Mouse (Mus musculus): Measurements from ENCODE around the gene Dalrd3. TPM values are rescaled to one million over a fixed set of nuclear protein-coding genes. Genes with fewer than 3 reads are reported as not detected.

The Dalrd3 gene
- polyA plus RNA-seq, 1 experiment from 2014 or later, result 108 TPM

- ATAC-seq (ENCODE audit: insufficient read depth, low FRiP score, low read depth), result no peak
- Histone ChIP-seq H3K4me2 (no peak overlapping the region), H3K36me3 (peaks cover 36% of the 10 kb centered on the region), H3K4me3 (replicated peaks) (no peak overlapping the region), H3K27ac (no peak overlapping the region), H3K4me1 (peaks cover 29% of the 10 kb centered on the region), H3K27me3 (replicated peaks) (no peaks in the 10 kb centered on the region), H3K9ac (no peak overlapping the region), H3K9me3 (no peaks in the 10 kb centered on the region)
- WGBS, result 76% methylated on average over 37 of the region's 37 CpGs
These were observed 5.9 kb downstream of the Dalrd3 start for GRCm38 (mm10) chr9:108575321-108576297.

GRCm38 (mm10) chr9:108577025-108577424 lies 7.3 kb downstream of the Dalrd3 start:
- peaks cover 28% of the 10 kb centered on the region for H3K36me3 ChIP-seq
- H3K27me3 ChIP-seq (replicated peaks), result no peaks in the 10 kb centered on the region
- WGBS, result 31% methylated on average over 6 of the region's 6 CpGs
- no peak for ATAC-seq (ENCODE audit: insufficient read depth, low FRiP score, low read depth)
- peak overlapping the region; percentile 80 for H3K4me2 ChIP-seq
- H3K9me3 ChIP-seq, result no peaks in the 10 kb centered on the region
- H3K4me3 ChIP-seq (replicated peaks), result peak overlapping the region; percentile 77
- H3K9ac ChIP-seq, result no peak overlapping the region
- H3K27ac ChIP-seq, result no peak overlapping the region
- H3K4me1 ChIP-seq, result peaks cover 26% of the 10 kb centered on the region

- under 1% methylated on average over 24 of the region's 24 CpGs for WGBS
- Histone ChIP-seq H3K36me3 (peaks cover 19% of the 10 kb centered on the region), H3K4me1 (peaks cover 26% of the 10 kb centered on the region), H3K27ac (peak overlapping the region; percentile 92), H3K27me3 (replicated peaks) (no peaks in the 10 kb centered on the region), H3K4me2 (peak overlapping the region; percentile 80), H3K4me3 (replicated peaks) (peak overlapping the region; percentile 77), H3K9me3 (no peaks in the 10 kb centered on the region), H3K9ac (peak overlapping the region; percentile 71)
- no peak for ATAC-seq (ENCODE audit: insufficient read depth, low FRiP score, low read depth)
These were observed 8.4 kb downstream of the Dalrd3 start for GRCm38 (mm10) chr9:108577934-108578544.

GRCm38 (mm10) chr9:108578545-108579343 lies 9.1 kb downstream of the Dalrd3 start, which contains the start of gene Wdr6:
Gene Wdr6 (minus strand): TSS chr9:108578739.
- Histone ChIP-seq H3K4me3 (replicated peaks) (peak within 1 kb of the TSS; percentile 77), H3K9ac (peak within 1 kb of the TSS; percentile 71), H3K4me2 (peak within 1 kb of the TSS; percentile 80), H3K27ac (peak within 1 kb of the TSS; percentile 92), H3K27me3 (replicated peaks) (no peaks in the 10 kb centered on the region), H3K4me1 (peaks cover 24% of the 10 kb centered on the region), H3K36me3 (peaks cover 13% of the 10 kb centered on the region), H3K9me3 (no peaks in the 10 kb centered on the region)
- peak; percentile 97 for ATAC-seq (ENCODE audit: insufficient read depth, low FRiP score, low read depth)
- 4% methylated on average over 51 of the region's 51 CpGs for WGBS

- Histone ChIP-seq H3K9ac (peak overlapping the region; percentile 71), H3K27ac (peak overlapping the region; percentile 92), H3K4me2 (peak overlapping the region; percentile 80), H3K4me1 (peaks cover 24% of the 10 kb centered on the region), H3K27me3 (replicated peaks) (no peaks in the 10 kb centered on the region), H3K9me3 (no peaks in the 10 kb centered on the region), H3K36me3 (peaks cover 13% of the 10 kb centered on the region), H3K4me3 (replicated peaks) (peak overlapping the region; percentile 77)
- ATAC-seq (ENCODE audit: insufficient read depth, low FRiP score, low read depth), result no peak
- WGBS, result 53% methylated on average over 5 of the region's 5 CpGs
These were observed 9.6 kb downstream of the Dalrd3 start for GRCm38 (mm10) chr9:108579344-108579690.

- no peaks in the 10 kb centered on the region for H3K27me3 ChIP-seq (replicated peaks)
- no peaks in the 10 kb centered on the region for H3K9me3 ChIP-seq
- ATAC-seq (ENCODE audit: insufficient read depth, low FRiP score, low read depth), result peak; percentile 93
- H3K9ac ChIP-seq, result no peak overlapping the region
- H3K4me2 ChIP-seq, result peak overlapping the region; percentile 35
- no peaks in the 10 kb centered on the region for H3K36me3 ChIP-seq
- H3K4me1 ChIP-seq, result peaks cover 17% of the 10 kb centered on the region
- peak overlapping the region; percentile 8; the same call in 1 of the 2 replicates for H3K4me3 ChIP-seq (replicated peaks)
- H3K27ac ChIP-seq, result peak overlapping the region; percentile 61; the same call in 1 of the 2 replicates
- WGBS, result 7% methylated on average over 14 of the region's 14 CpGs
These were observed 18.0 kb downstream of the Dalrd3 start for GRCm38 (mm10) chr9:108587571-108588180.

GRCm38 (mm10) chr9:108589229-108589628 lies 19.5 kb downstream of the Dalrd3 start:
- no peak for ATAC-seq (ENCODE audit: insufficient read depth, low FRiP score, low read depth)
- no peaks in the 10 kb centered on the region for H3K36me3 ChIP-seq
- no peak overlapping the region for H3K4me3 ChIP-seq (replicated peaks)
- H3K27me3 ChIP-seq (replicated peaks), result no peaks in the 10 kb centered on the region
- H3K9ac ChIP-seq, result no peak overlapping the region
- H3K4me2 ChIP-seq, result no peak overlapping the region
- H3K27ac ChIP-seq, result no peak overlapping the region
- no peaks in the 10 kb centered on the region for H3K9me3 ChIP-seq
- peaks cover 17% of the 10 kb centered on the region for H3K4me1 ChIP-seq
- WGBS, result 57% methylated on average over 5 of the region's 5 CpGs

- Histone ChIP-seq H3K4me1 (peaks cover 19% of the 10 kb centered on the region), H3K9ac (no peak overlapping the region), H3K27ac (no peak overlapping the region), H3K4me3 (replicated peaks) (no peak overlapping the region), H3K27me3 (replicated peaks) (no peaks in the 10 kb centered on the region), H3K4me2 (no peak overlapping the region), H3K9me3 (no peaks in the 10 kb centered on the region), H3K36me3 (no peaks in the 10 kb centered on the region)
- WGBS, result 88% methylated on average over 4 of the region's 4 CpGs
- no peak for ATAC-seq (ENCODE audit: insufficient read depth, low FRiP score, low read depth)
These were observed 21.8 kb downstream of the Dalrd3 start for GRCm38 (mm10) chr9:108591462-108591861.

- no peak overlapping the region for H3K9ac ChIP-seq
- H3K36me3 ChIP-seq, result no peaks in the 10 kb centered on the region
- H3K4me3 ChIP-seq (replicated peaks), result no peak overlapping the region
- WGBS, result 61% methylated on average over 3 of the region's 3 CpGs
- no peak overlapping the region for H3K4me2 ChIP-seq
- H3K4me1 ChIP-seq, result peaks cover 9% of the 10 kb centered on the region
- H3K27ac ChIP-seq, result no peak overlapping the region
- no peaks in the 10 kb centered on the region for H3K27me3 ChIP-seq (replicated peaks)
- no peak for ATAC-seq (ENCODE audit: insufficient read depth, low FRiP score, low read depth)
- no peaks in the 10 kb centered on the region for H3K9me3 ChIP-seq
These were observed 24.7 kb downstream of the Dalrd3 start for GRCm38 (mm10) chr9:108594354-108594753.

GRCm38 (mm10) chr9:108596998-108597764 lies 27.5 kb downstream of the Dalrd3 start, which contains the start of gene P4htm:
Gene P4htm (minus strand): TSS chr9:108597667.
- Histone ChIP-seq H3K4me3 (replicated peaks) (peak within 1 kb of the TSS; percentile 74), H3K4me1 (peaks cover 9% of the 10 kb centered on the region), H3K36me3 (no peaks in the 10 kb centered on the region), H3K9me3 (no peaks in the 10 kb centered on the region), H3K27me3 (replicated peaks) (no peaks in the 10 kb centered on the region), H3K9ac (peak within 1 kb of the TSS; percentile 58), H3K4me2 (peak within 1 kb of the TSS; percentile 95), H3K27ac (no peak within 1 kb of the TSS)
- 3% methylated on average over 68 of the region's 69 CpGs for WGBS
- ATAC-seq (ENCODE audit: insufficient read depth, low FRiP score, low read depth), result peak; percentile 70

Measured in stomach, embryonic 15.5 days (tissue).